Mouse (Mus musculus): ENCODE results near the gene Ushbp1. TPM values are rescaled to one million over a fixed set of nuclear protein-coding genes. Genes with fewer than 3 reads are reported as not detected.

Gene Ushbp1
- total and polyA plus RNA-seq, 3 experiments = 0.04 to 0.07 TPM; not detected in 1

GRCm38 (mm10) chr8:71396639-71397305 is 1.2 kb upstream of the Ushbp1 start, which contains the start of gene Babam1 (continued):
- TF ChIP-seq KAT2A (conservative IDR thresholded peaks at IDR 0.05; ENCODE audit: low read depth, low read length) (peak; percentile 90), TAL1 (IDR thresholded peaks at IDR 0.05; ENCODE audit: low read length) (no peak), POLR2AphosphoS2 (IDR thresholded peaks at IDR 0.05; ENCODE audit: low read length) (no peak)

- no peak overlapping the region for H3K27ac ChIP-seq (ENCODE audit: control insufficient read depth, low read depth, low read length)
- H3K4me3 ChIP-seq (ENCODE audit: control insufficient read depth in 1 of 2, insufficient read depth in 1 of 2, low read depth in 2 of 2, low read length in 2 of 2) = no peak overlapping the region
- peaks cover 0 to 7% of the 10 kb centered on the region in 2 experiments; a peak in 2 of 4 replicates for H3K4me1 ChIP-seq (ENCODE audit: control insufficient read depth in 1 of 2, insufficient read depth in 2 of 2, low read length in 2 of 2)
- no peaks in the 10 kb centered on the region for H3K27me3 ChIP-seq (ENCODE audit: control insufficient read depth in 1 of 2, insufficient read depth in 2 of 2, low read length in 2 of 2)
- no peaks in the 10 kb centered on the region for H3K9me3 ChIP-seq (replicated peaks; ENCODE audit: insufficient read depth, low read length)
- H3K79me2 ChIP-seq (ENCODE audit: control insufficient read depth, insufficient read depth, low read length, poor library complexity) = peaks cover 4% of the 10 kb centered on the region; the same call in 1 of the 2 replicates
- no peak overlapping the region for H3K9ac ChIP-seq (ENCODE audit: control insufficient read depth, low read depth, low read length, poor library complexity, severe bottlenecking)
- TF ChIP-seq MAFK (IDR thresholded peaks at IDR 0.05; ENCODE audit: borderline replicate concordance, low read depth, low read length) (no peak), MYB (IDR thresholded peaks at IDR 0.05; ENCODE audit: low read depth, low read length) (no peak), TAL1 (IDR thresholded peaks at IDR 0.05; ENCODE audit: low read length) (no peak), NELFE (IDR thresholded peaks at IDR 0.05; ENCODE audit: low read depth, low read length) (no peak), RCOR1 (IDR thresholded peaks at IDR 0.05; ENCODE audit: low read depth, low read length) (no peak), ZC3H11A (IDR thresholded peaks at IDR 0.05; ENCODE audit: low read depth, low read length) (no peak), SIN3A (IDR thresholded peaks at IDR 0.05; ENCODE audit: low read length) (no peak), MEF2A (IDR thresholded peaks at IDR 0.05; ENCODE audit: extremely low read depth, insufficient replicate concordance, low read depth, low read length, poor library complexity, severe bottlenecking) (no peak), USF1 (IDR thresholded peaks at IDR 0.05; ENCODE audit: low read depth, low read length) (no peak), TCF12 (IDR thresholded peaks at IDR 0.05; ENCODE audit: low read depth, low read length) (no peak), EP300 (IDR thresholded peaks at IDR 0.05; ENCODE audit: low read depth in 1 of 2, low read length in 2 of 2) (no peak), GATA1 (IDR thresholded peaks at IDR 0.05; ENCODE audit: low read depth, low read length) (no peak), POLR2A (IDR thresholded peaks at IDR 0.05; ENCODE audit: control insufficient read depth in 1 of 2, insufficient read depth in 1 of 2, low read depth in 1 of 2, low read length in 2 of 2, poor library complexity in 1 of 2) (no peak), MAX (IDR thresholded peaks at IDR 0.05; ENCODE audit: low read length) (no peak)
- DNase-seq (ENCODE audit: low read depth, low spot score) = no peak
- H3K36me3 ChIP-seq (ENCODE audit: control insufficient read depth in 1 of 2, insufficient read depth in 2 of 2, low read length in 2 of 2) = peaks cover 0 to 8% of the 10 kb centered on the region in 2 experiments; a peak in 2 of 4 replicates
These were observed 531 bp downstream of the Ushbp1 start for GRCm38 (mm10) chr8:71395071-71395470.

- Histone ChIP-seq H3K27me3 (ENCODE audit: control insufficient read depth in 1 of 2, insufficient read depth in 2 of 2, low read length in 2 of 2) (no peaks in the 10 kb centered on the region), H3K4me1 (ENCODE audit: control insufficient read depth in 1 of 2, insufficient read depth in 2 of 2, low read length in 2 of 2) (peaks cover 0 to 7% of the 10 kb centered on the region in 2 experiments; a peak in 2 of 4 replicates), H3K9me3 (replicated peaks; ENCODE audit: insufficient read depth, low read length) (no peaks in the 10 kb centered on the region), H3K27ac (ENCODE audit: control insufficient read depth, low read depth, low read length) (no peak overlapping the region), H3K4me3 (ENCODE audit: control insufficient read depth in 1 of 2, insufficient read depth in 1 of 2, low read depth in 2 of 2, low read length in 2 of 2) (no peak overlapping the region), H3K79me2 (ENCODE audit: control insufficient read depth, insufficient read depth, low read length, poor library complexity) (peaks cover 4% of the 10 kb centered on the region; the same call in 1 of the 2 replicates), H3K9ac (ENCODE audit: control insufficient read depth, low read depth, low read length, poor library complexity, severe bottlenecking) (no peak overlapping the region), H3K36me3 (ENCODE audit: control insufficient read depth in 1 of 2, insufficient read depth in 2 of 2, low read length in 2 of 2) (peaks cover 0 to 8% of the 10 kb centered on the region in 2 experiments; a peak in 2 of 4 replicates)
- TF ChIP-seq MAFK (IDR thresholded peaks at IDR 0.05; ENCODE audit: borderline replicate concordance, low read depth, low read length) (no peak), TAL1 (IDR thresholded peaks at IDR 0.05; ENCODE audit: low read length) (no peak), ELF1 (IDR thresholded peaks at IDR 0.05; ENCODE audit: low read depth, low read length) (no peak), CHD1 (IDR thresholded peaks at IDR 0.05; ENCODE audit: low read depth, low read length) (no peak), ZMIZ1 (IDR thresholded peaks at IDR 0.05; ENCODE audit: low read depth, low read length) (no peak), GABPA (IDR thresholded peaks at IDR 0.05; ENCODE audit: low read depth, low read length) (no peak), BHLHE40 (IDR thresholded peaks at IDR 0.05; ENCODE audit: borderline replicate concordance, low read depth, low read length) (no peak), UBTF (IDR thresholded peaks at IDR 0.05; ENCODE audit: borderline replicate concordance, insufficient read depth, low read depth, low read length) (no peak), SIN3A (IDR thresholded peaks at IDR 0.05; ENCODE audit: low read length) (no peak)
- DNase-seq (ENCODE audit: low read depth, low spot score) = no peak
These were observed 1.1 kb downstream of the Ushbp1 start for GRCm38 (mm10) chr8:71394481-71394880.

Data from MEL (cell line).